Mouse (Mus musculus) 3134 (cell line): ENCODE results near the gene Gm3233.
"Not testable (repeated sequence)": the region's sequence is repeated elsewhere in the genome, so short reads cannot be mapped to it uniquely, and the experiment has no call there.

Experiments used
- DNase-seq: peaks from one replicate; pipeline ENCODE4 v3.0.0-alpha.2; 2011; ENCODE audit warnings: low spot score; ENCODE audit not compliant: insufficient read length; ENCODE audit errors: extremely low read depth

Gene Gm3233

DNA sequence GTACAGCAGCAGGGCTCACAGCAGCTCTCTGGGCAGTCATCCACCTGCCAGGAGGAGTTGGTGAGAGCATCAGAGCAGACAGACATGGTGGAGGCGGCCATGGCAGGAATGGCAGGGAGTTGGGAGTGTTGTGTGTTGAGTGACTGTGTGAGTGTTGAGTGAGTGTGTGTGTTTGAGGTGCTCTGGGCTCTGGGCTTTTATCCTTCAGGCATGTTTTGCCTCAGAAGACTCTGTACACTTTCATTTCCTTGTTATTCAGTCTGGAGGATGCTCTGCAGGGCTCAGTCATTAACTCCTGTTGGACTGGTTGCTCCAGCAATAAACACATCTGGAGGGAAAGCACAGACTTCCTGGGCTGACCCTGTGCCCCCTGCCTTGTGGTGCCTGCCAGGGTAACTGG lies at the start of gene Gm3233:
Gm3233 (minus strand) TSS at position 101 of the 400 bp plus-strand sequence.
- not testable (repeated sequence) for DNase-seq

DNA sequence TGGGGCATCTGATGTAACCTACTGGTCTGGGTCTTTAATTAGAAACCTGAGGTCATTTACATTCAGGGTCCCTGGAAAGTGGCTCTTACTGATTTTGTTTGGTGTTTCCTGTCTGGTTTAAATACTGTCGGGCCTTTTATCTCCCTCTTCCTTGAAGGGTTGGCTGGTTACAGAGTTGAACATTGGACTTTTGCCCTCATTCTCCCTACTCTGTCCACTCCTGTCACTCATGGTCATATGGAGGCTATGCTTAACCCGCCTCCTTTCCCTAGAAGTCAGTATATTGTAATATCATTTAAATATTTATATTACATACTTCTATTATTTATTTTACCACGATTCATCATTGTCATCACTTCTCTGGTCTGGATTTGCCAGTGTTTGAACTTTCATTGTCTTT lies 44.6 kb upstream of the Gm3233 start:
- DNase-seq: no peak

DNA sequence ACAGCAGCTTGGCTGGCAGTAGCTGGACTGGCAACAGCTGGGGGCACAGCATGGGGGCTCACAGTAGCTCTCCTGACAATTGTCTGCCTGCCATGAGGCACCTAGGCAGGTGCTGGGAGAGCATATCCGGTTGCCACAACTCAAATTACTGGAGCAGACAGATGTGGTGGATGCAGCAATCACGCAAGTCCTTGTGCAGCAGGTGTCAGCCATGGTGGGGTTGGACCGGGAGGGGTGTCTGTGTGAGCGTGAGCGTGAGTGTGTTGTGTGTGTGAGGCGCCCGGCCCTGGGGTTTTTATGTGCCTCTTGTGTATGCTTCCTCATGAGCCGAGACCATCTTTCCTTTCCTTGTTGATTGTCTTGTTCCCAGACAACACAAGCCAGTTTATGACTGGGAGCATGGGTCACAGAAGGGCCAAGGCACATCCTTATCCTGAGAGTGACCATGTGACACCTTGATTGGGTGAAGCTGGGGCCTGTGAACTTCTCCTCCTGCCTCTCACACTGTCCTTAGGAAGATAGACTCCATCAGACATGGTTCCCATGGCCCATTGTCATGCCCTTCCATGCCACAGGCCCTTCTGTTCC lies 39.5 kb upstream of the Gm3233 start, which contains the start of gene Gm19668:
Gm19668 (minus strand) TSS at position 213 of the 588 bp plus-strand sequence.
- DNase-seq: no peak

DNA sequence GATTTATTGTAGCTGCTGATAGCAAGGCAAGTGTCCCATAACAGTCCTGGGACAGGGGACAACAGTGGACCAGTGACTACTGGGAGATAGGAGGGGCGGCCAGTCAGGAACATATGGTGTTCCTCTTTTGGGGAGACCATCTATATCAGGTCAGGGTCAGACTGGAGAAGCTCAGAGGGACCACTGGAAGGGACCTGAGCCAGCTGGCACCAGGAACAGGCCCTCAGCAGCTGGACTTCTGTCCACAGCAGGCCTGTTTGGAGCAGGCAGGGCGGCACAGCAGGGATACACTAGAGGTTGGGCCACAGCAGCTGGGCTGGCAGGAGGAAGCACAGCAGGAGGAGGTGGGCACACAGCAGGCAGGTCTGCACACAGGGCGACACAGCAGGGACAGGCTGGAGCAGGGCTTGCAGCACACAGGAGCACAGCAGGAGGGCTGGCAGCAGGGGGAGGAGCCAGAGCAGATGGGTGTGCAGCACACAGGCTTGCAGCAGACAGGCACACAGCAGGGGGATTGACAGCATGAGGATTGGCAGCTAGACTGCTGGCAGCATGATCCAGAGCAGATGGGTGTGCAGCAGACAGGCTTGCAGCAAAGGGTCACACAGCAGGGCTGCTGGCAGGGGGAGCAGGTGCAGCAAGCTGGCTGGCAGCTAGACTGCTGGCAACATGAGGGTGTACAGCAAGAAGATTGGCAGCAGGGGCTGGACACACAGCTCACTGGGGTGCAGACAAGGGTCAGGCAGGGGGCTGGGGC lies 38.9 kb upstream of the Gm3233 start:
- not testable (repeated sequence) for DNase-seq

DNA sequence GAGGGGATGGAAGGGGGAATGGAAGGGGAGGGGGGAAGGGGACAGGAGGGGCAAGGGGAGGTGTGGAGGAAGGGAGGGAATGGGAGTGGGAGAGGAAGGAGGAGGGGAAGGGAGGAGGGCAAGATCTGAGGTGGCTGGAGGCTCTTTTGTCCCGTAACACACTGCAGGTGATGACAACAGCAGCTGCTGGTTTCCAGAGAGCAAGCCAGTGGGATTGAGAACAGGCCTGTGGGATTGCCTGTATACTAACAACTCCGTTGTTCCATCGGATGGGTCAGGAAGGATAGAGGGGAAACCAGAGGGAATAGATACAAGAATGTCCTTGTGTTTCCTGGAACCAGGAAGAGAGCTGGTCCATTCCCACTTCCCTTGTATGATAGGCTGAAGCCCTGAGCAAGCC lies 38.2 kb upstream of the Gm3233 start:
- DNase-seq: no peak

DNA sequence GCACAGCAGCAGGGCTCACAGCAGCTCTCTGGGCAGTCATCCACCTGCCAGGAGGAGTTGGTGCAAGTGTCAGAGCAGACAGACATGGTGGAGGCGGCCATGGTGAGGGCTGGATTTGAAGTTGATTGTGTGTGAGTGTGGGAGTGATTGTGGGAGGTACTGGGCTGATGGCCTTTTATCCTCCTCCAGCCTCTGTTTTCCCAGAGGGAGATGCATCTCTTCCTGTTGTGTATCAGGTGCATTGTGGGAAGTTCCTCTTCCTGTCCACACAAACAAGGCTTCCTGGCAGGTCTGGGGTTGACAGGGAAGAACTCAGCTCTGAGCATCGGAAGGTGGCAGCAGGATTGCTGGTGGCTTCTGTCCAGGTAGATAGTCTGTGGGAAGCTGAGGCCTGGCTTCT lies 35.5 kb upstream of the Gm3233 start, which contains the start of gene Gm9639:
Gm9639 (minus strand) TSS at position 101 of the 400 bp plus-strand sequence.
- DNase-seq: no peak

DNA sequence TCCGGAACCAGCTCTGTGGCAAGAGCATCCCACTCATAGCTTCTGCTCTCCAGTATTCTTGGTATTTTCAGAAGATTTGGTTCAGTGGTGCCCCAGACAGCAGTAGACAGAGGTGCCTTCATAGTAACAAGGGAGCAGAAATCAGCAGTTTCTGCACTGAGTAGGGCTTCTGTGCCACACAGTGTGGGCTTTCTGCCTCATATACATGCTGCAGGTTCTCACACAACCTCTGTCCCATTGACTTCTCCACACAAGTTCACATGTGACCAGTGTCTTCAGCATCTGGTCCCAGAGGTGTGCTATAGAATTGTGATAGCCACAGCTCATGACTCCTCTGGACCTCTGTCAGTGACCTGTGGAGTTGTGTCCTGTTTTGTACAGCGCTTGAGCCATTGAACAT lies 29.1 kb upstream of the Gm3233 start:
- no peak for DNase-seq

DNA sequence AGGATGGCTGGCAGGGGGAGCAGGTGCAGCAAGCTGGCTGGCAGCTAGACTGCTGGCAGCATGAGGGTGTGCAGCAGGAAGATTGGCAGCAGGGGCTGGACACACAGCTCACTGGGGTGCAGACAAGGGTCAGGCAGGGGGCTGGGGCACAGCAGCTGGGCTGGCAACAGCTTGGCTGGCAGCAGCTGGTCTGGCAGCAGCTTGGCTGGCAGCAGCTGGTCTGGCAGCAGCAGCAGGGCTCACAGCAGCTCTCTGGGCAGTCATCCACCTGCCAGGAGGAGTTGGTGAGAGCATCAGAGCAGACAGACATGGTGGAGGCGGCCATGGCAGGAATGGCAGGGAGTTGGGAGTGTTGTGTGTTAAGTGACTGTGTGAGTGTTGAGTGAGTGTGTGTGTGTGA lies 28.4 kb upstream of the Gm3233 start, which contains the start of gene Gm7137:
Gm7137 (minus strand) TSS at position 325 of the 400 bp plus-strand sequence.
- not testable (repeated sequence) for DNase-seq

DNA sequence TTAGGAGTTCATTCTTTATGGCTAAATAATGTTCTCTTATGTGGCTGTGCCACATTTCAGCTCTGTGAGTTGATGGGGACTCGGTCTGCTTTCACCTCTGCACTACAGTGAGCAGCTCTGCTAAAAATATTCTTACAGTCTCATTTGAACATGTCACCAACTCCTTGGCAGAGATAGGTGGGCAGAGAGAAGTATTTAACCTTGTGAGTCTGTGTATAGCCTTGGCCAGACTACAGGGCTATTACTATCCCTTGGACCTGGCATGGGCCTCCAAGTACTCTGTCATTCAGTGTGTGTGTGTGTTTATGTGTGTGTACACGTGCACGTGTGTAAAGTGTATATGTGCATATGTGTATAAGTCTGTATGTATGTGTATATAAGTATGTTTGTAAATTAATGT lies 23.9 kb upstream of the Gm3233 start:
- not testable (repeated sequence) for DNase-seq

DNA sequence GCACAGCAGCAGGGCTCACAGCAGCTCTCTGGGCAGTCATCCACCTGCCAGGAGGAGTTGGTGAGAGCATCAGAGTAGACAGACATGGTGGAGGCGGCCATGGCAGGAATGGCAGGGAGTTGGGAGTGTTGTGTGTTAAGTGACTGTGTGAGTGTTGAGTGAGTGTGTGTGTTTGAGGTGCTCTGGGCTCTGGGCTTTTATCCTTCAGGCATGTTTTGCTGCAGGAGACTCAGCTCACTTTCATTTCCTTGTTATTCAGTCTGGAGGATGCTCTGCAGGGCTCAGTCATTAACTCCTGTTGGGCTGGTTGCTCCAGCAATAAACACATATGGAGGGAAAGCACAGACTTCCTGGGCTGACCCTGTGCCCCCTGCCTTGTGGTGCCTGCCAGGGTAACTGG lies 23.0 kb upstream of the Gm3233 start, which contains the start of gene Gm3250:
Gm3250 (minus strand) TSS at position 101 of the 400 bp plus-strand sequence.
- DNase-seq: not testable (repeated sequence)

DNA sequence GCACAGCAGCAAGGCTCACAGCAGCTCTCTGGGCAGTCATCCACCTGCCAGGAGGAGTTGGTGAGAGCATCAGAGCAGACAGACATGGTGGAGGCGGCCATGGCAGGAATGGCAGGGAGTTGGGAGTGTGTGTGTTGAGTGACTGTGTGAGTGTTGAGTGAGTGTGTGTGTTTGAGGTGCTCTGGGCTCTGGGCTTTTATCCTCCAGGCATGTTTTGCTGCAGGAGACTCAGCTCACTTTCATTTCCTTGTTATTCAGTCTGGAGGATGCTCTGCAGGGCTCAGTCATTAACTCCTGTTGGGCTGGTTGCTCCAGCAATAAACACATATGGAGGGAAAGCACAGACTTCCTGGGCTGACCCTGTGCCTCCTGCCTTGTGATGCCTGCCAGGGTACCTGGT lies 17.4 kb upstream of the Gm3233 start, which contains the start of gene Gm7138:
Gm7138 (minus strand) TSS at position 101 of the 400 bp plus-strand sequence.
- not testable (repeated sequence) for DNase-seq

DNA sequence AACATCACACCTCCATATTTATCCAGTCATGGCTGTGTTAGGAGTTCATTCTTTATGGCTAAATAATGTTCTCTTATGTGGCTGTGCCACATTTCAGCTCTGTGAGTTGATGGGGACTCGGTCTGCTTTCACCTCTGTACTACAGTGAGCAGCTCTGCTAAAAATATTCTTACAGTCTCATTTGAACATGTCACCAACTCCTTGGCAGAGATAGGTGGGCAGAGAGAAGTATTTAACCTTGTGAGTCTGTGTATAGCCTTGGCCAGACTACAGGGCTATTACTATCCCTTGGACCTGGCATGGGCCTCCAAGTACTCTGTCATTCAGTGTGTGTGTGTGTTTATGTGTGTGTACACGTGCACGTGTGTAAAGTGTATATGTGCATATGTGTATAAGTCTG lies 12.7 kb upstream of the Gm3233 start:
- DNase-seq: not testable (repeated sequence)

DNA sequence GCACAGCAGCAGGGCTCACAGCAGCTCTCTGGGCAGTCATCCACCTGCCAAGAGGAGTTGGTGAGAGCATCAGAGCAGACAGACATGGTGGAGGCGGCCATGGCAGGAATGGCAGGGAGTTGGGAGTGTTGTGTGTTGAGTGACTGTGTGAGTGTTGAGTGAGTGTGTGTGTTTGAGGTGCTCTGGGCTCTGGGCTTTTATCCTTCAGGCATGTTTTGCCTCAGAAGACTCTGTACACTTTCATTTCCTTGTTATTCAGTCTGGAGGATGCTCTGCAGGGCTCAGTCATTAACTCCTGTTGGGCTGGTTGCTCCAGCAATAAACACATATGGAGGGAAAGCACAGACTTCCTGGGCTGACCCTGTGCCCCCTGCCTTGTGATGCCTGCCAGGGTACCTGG lies 11.7 kb upstream of the Gm3233 start, which contains the start of gene Gm3238:
Gm3238 (minus strand) TSS at position 101 of the 400 bp plus-strand sequence.
- not testable (repeated sequence) for DNase-seq

DNA sequence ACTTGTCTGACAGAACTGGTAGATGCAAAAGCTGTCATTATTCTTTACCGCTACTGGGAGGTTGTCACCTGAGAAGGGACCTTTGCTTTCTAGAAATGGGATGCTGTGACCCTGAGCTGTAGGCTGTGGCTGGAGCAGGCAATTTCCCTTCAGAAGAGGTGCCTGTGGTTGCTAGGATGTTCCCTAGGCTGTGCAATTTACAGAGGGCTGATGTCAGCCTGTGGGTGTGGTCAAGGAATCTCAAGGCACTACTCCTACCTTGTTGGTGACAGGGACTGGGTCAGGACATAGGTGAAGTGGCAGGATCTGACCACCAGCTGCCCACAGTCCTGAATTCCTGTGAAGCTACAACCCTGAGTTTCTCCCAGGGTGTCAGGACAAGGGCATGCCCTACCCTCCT lies 10.2 kb upstream of the Gm3233 start:
- no peak for DNase-seq

DNA sequence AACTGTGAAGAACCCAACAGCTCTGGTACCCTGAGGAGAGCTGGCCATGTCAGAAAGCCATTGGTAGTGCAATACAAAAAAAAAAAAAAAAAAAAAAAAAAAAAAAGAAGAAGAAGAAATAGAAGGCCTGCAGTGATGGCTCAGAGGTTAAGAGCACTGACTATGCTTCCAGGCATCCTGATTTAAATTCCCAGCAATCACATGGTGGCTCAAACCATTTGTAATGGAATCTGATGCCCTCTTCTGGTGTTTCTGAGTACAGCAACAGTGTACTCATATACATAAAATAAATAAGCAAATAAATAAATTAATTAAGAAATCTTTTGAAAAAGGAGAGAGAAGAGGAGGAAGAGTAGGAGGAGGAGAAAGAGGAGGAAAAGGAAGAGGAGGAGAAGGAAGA lies 6.0 kb downstream of the Gm3233 start:
- DNase-seq: no peak

DNA sequence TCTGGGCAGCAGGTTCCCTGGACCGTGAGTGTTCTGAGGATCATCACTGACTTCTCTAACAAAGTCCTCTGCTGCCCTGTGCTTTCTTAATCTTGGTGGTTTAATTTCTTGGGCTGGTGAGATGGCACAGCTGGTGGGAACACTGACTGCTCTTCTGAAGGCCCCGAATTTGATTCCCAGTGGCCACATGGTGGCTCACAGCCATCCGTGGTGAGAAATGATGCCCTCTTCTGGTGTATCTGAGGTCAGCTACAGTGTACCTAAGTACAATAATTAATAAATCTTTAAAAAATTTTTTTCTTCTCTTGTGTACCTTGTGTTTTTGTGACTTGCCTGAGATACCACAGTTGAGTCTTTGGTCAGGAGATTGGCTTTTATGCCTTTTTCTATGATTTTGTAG lies 7.2 kb downstream of the Gm3233 start:
- DNase-seq: not testable (repeated sequence)

DNA sequence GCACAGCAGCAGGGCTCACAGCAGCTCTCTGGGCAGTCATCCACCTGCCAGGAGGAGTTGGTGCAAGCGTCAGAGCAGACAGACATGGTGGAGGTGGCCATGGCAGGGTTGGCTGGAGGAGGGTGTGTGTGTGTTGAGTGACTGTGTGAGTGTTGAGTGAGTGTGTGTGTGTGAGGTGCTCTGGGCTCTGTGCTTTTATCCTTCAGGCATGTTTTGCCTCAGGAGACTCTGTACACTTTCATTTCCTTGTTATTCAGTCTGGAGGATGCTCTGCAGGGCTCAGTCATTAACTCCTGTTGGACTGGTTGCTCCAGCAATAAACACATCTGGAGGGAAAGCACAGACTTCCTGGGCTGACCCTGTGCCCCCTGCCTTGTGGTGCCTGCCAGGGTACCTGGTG lies 8.2 kb downstream of the Gm3233 start, which contains the start of gene Gm9736:
Gm9736 (minus strand) TSS at position 101 of the 400 bp plus-strand sequence.
- DNase-seq: not testable (repeated sequence)

DNA sequence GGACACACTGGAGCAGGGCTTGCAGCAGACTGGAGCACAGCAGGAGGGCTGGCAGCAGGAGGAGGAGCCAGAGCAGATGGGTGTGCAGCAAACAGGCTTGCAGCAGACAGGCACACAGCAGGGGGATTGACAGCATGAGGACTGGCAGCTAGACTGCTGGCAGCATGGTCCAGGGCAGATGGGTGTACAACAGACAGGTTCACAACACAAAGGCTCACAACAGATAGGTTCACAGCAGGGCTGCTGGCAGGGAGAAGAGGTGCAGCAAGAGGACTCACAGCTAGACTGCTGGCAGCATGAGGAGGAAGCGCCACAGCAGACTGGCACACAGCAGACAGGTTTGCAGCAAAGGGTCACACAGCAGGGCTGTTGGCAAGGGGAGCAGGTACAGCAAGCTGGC lies 8.8 kb downstream of the Gm3233 start:
- not testable (repeated sequence) for DNase-seq

DNA sequence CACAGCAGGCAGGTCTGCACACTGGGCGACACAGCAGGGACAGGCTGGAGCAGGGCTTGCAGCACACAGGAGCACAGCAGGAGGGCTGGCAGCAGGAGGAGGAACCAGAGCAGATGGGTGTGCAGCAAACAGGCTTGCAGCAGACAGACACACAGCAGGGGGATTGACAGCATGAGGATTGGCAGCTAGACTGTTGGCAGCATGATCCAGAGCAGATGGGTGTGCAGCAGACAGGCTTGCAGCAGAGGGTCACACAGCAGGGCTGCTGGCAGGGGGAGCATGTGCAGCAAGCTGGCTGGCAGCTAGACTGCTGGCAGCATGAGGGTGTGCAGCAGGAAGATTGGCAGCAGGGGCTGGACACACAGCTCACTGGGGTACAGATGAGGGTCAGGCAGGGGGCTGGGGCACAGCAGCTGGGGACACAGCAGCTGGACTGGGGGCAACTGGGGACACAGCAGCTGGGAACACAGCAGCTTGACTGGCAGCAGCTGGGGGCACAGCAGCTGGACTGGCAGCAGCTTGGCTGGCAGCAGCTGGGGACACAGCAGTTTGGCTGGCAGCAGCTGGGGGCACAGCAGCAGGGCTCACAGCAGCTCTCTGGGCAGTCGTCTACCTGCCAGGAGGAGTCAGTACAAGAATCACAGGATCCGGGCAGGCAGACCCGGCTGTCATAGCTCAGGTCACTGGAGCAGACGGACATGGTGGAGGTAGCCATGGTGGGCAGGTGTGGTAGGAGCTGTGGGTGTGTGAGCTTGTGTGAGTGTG lies 17.4 kb downstream of the Gm3233 start, which contains the start of gene Gm18596:
Gm18596 (minus strand) TSS at position 715 of the 765 bp plus-strand sequence.
- not testable (repeated sequence) for DNase-seq

DNA sequence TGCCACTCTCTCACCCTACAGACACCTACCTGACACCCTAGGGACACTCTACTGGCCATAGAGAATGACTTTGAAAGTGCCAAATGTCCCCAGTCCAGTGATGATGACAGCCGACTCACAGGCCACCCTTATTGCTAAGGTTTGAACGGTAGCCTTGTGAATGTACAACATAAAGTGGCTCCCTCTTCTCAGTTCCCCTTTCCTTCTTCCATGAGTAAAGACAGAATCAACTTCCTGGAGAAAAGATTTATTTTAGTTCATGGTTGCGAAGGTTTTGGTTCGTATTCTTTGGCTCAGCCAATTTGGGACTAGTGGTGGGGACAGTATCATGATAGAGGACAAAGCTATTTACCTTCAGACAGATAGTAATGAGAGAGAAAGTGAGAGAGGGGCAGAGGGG lies 20.6 kb downstream of the Gm3233 start:
- no peak for DNase-seq

DNA sequence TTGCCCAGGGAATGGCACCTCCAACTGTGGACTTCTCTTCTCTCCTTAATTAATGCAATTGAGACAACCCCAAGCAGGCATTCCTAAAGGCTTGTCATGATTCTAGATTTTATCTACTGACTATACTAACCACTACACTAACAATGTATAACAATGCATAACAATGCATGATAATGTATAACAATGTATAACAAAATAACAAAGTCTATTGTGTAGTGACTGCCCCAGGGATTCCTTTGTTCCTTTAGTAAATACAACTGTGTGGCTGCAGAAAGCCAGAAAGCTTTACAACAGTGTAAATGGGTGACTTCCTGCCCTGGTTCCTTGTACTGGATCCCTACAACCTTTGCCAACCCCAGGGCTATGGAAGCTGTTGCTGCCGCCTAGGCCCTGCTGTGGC lies 23.6 kb downstream of the Gm3233 start:
- DNase-seq: no peak
